Mouse (Mus musculus): ENCODE measurements around the gene Cldn1. TPM values are rescaled to one million over a fixed set of nuclear protein-coding genes. Genes with fewer than 3 reads are reported as not detected.

The Cldn1 gene
- total and polyA plus RNA-seq, 2 experiments from 2014 or later, result 1.6 to 6.4 TPM

DNA sequence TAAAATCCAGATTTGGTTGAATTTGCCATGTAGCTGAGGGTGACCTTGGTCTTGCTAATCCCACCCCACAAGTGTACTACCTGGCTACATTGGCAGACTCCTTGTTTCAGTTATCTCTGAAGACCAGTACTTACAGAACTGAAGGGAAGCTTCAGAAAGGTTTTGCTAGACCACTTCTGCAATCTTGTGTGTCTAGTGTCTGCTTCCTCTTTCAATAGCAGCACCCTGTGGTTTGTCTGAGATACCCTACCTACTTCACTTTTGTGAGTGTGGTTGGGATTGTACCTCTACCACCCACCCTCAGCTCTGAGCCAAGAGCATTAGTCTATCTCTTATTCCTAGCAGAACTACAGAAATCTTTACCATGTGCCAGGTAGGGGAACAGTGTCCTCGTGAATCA lies 22.8 kb downstream of the Cldn1 start:
- Histone ChIP-seq H3K27me3 (ENCODE audit: insufficient read depth, low read length) (no peaks in the 10 kb centered on the region), H3K4me2 (ENCODE audit: low read depth, low read length, poor library complexity, severe bottlenecking) (no peak overlapping the region), H3K9me3 (ENCODE audit: low read length) (no peaks in the 10 kb centered on the region), H3K4me3 (ENCODE audit: low read depth, low read length) (no peak overlapping the region), H3K36me3 (ENCODE audit: insufficient read depth, low read length) (no peaks in the 10 kb centered on the region), H3K4me1 (ENCODE audit: insufficient read depth, low read length) (no peaks in the 10 kb centered on the region), H3K9ac (replicated peaks; ENCODE audit: low read length, poor library complexity, severe bottlenecking) (no peak overlapping the region), H3K27ac (ENCODE audit: low read depth, low read length) (no peak overlapping the region)
- DNase-seq (ENCODE audit: low spot score) (no peak), ATAC-seq (ENCODE audit: low FRiP score) (no peak)
- WGBS, result 81% methylated on average over 1 of the region's 1 CpGs
- TF ChIP-seq CTCF (IDR thresholded peaks at IDR 0.05), result no peak

DNA sequence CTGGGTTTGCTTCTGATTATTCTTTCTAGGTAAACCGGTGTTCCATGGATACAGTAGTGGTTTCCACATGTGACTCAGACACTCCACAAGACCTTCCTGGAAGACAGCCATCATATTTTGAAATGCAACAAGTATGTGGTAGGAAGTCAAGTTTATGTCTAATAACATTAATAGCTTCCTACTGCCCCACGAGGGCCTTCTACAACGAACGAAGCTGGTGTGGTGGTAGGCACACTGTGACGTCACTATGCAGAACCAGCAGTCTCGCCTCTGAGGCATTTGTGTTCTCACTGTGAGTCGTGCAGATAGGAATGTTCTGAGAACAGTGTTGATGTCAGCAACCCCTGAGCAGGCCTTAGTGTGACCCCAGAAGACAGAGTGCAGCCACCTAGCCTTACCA lies 55.4 kb downstream of the Cldn1 start:
- Histone ChIP-seq H3K27me3 (ENCODE audit: insufficient read depth, low read length) (no peaks in the 10 kb centered on the region), H3K4me2 (ENCODE audit: low read depth, low read length, poor library complexity, severe bottlenecking) (no peak overlapping the region), H3K4me3 (ENCODE audit: low read depth, low read length) (no peak overlapping the region), H3K27ac (ENCODE audit: low read depth, low read length) (no peak overlapping the region), H3K9ac (replicated peaks; ENCODE audit: low read length, poor library complexity, severe bottlenecking) (no peak overlapping the region), H3K9me3 (ENCODE audit: low read length) (no peaks in the 10 kb centered on the region), H3K4me1 (ENCODE audit: insufficient read depth, low read length) (no peaks in the 10 kb centered on the region), H3K36me3 (ENCODE audit: insufficient read depth, low read length) (no peaks in the 10 kb centered on the region)
- no peak for TF ChIP-seq CTCF (IDR thresholded peaks at IDR 0.05)
- DNase-seq (ENCODE audit: low spot score) (no peak), ATAC-seq (ENCODE audit: low FRiP score) (no peak)
- WGBS, result 84% methylated on average over 7 of the region's 7 CpGs

DNA sequence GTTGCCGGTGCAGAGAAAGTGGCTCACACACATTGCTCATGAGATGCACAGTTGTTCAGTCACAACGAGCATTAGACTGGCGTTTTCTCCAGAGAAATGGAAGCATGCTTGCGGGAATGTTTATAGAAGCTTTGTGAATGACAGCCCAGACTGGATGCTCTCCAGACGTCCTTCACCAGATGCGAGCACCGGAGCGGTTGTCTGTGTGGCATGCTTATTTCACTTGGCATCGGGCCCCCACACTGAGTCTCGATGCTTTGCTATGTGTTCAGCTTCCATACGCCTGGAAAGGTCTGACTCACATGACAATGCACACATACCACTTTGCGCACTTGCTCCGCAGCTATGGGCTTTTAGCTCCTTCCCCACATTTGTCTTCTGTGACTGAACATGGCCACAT lies 56.8 kb downstream of the Cldn1 start:
- H3K4me2 ChIP-seq (ENCODE audit: low read depth, low read length, poor library complexity, severe bottlenecking), result no peak overlapping the region
- WGBS, result 74% methylated on average over 13 of the region's 13 CpGs

DNA sequence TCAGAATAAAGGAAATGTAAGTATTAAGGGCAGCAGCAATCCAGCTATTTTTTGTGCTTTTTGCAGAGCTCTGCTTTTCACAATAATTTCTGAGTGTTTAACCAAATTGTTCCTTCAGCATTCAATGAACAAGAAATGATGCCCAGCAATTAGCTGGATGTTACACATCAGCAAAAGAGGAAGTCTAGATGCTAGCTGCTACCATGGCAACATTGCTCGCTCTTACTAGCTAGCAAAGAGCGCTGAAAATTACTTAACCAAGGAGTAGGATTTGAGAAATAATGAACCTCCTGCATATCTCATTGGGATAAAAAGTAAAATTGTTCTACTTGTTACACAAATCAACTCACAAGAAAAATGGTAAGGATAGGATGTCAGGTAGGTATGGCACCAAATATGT lies 62.2 kb downstream of the Cldn1 start:
- Histone ChIP-seq H3K4me3 (ENCODE audit: low read depth, low read length) (no peak overlapping the region), H3K4me2 (ENCODE audit: low read depth, low read length, poor library complexity, severe bottlenecking) (no peak overlapping the region), H3K9me3 (ENCODE audit: low read length) (no peaks in the 10 kb centered on the region), H3K27me3 (ENCODE audit: insufficient read depth, low read length) (no peaks in the 10 kb centered on the region), H3K9ac (replicated peaks; ENCODE audit: low read length, poor library complexity, severe bottlenecking) (no peak overlapping the region), H3K36me3 (ENCODE audit: insufficient read depth, low read length) (no peaks in the 10 kb centered on the region), H3K27ac (ENCODE audit: low read depth, low read length) (no peak overlapping the region), H3K4me1 (ENCODE audit: insufficient read depth, low read length) (no peaks in the 10 kb centered on the region)
- DNase-seq (ENCODE audit: low spot score) (peak; percentile 67), ATAC-seq (ENCODE audit: low FRiP score) (no peak)
- no peak for TF ChIP-seq CTCF (IDR thresholded peaks at IDR 0.05)
- WGBS, result 45% methylated on average over 2 of the region's 2 CpGs

More for the DNA sequence above, 56.8 kb downstream of the Cldn1 start:
- Histone ChIP-seq H3K27me3 (ENCODE audit: insufficient read depth, low read length) (no peaks in the 10 kb centered on the region), H3K9ac (replicated peaks; ENCODE audit: low read length, poor library complexity, severe bottlenecking) (no peak overlapping the region), H3K27ac (ENCODE audit: low read depth, low read length) (no peak overlapping the region), H3K4me1 (ENCODE audit: insufficient read depth, low read length) (no peaks in the 10 kb centered on the region), H3K9me3 (ENCODE audit: low read length) (no peaks in the 10 kb centered on the region), H3K36me3 (ENCODE audit: insufficient read depth, low read length) (no peaks in the 10 kb centered on the region), H3K4me3 (ENCODE audit: low read depth, low read length) (no peak overlapping the region)
- TF ChIP-seq CTCF (IDR thresholded peaks at IDR 0.05), result no peak
- DNase-seq (ENCODE audit: low spot score) (peak; percentile 9), ATAC-seq (ENCODE audit: low FRiP score) (no peak)

Other genes starting within 250 kb of the Cldn1 start
- gene Cldn16, start 91.3 kb upstream of the Cldn1 start, total RNA-seq (2014; rRNA removed), result not detected in 2 replicates
- gene Cldn16, start 91.3 kb upstream of the Cldn1 start, polyA plus RNA-seq (2015; fragmentation: Nextera tagmentation; extraction: Ambion mirVana), result not detected in 2 replicates
- 0.93 TPM in 1 of 2 replicates, not detected in the other for gene Tmem207, start 154.9 kb upstream of the Cldn1 start, total RNA-seq (2014; rRNA removed)
- gene Tmem207, start 154.9 kb upstream of the Cldn1 start, polyA plus RNA-seq (2015; fragmentation: Nextera tagmentation; extraction: Ambion mirVana), result 0.07 TPM in 1 of 2 replicates, not detected in the other
- gene Il1rap, start 209.9 kb upstream of the Cldn1 start, total RNA-seq (2014; rRNA removed), result 10.5 and 13.9 TPM in 2 replicates
- gene Il1rap, start 209.9 kb upstream of the Cldn1 start, polyA plus RNA-seq (2015; fragmentation: Nextera tagmentation; extraction: Ambion mirVana), result 7.9 and 8.2 TPM in 2 replicates